Mouse (Mus musculus): ENCODE results near the gene Ggt6. TPM values are rescaled to one million over a fixed set of nuclear protein-coding genes. Genes with fewer than 3 reads are reported as not detected.

The Ggt6 gene
- total and polyA plus RNA-seq, 3 experiments = 0.13 to 0.19 TPM; not detected in 1

GRCm38 (mm10) chr11:72425201-72425600 lies 10.1 kb upstream of the Ggt6 start:
- H3K36me3 ChIP-seq (replicated peaks in 1 of 2; ENCODE audit: control insufficient read depth in 1 of 2, insufficient read depth in 1 of 2, low read length in 1 of 2) = no peaks in the 10 kb centered on the region
- peaks cover 13% of the 10 kb centered on the region for H3K27me3 ChIP-seq (replicated peaks)
- in situ Hi-C loops (cut with MboI; ENCODE audit: low pct_ligation_motif_present, low pct_unique_long_range_greater_than_20kb, low sequenced_read_pairs) (loop anchor here (25.0 kb wide), 1 partner anchor 587 kb away; the partner anchor contains the start of gene Camkk1), dilution Hi-C loops (cut with MboI; ENCODE audit: extremely low pct_ligation_motif_present, extremely low pct_unique_long_range_greater_than_20kb, low sequenced_read_pairs) (no loop called here)
- no peak for DNase-seq (ENCODE audit: extremely low read depth)
- no peak overlapping the region for H3K4me3 ChIP-seq (replicated peaks in 1 of 3; ENCODE audit: low read depth in 2 of 3, low read length in 2 of 3, poor library complexity in 1 of 3)
- peaks cover 12% of the 10 kb centered on the region for H3K9me3 ChIP-seq (replicated peaks; ENCODE audit: low read length)
- H3K4me2 ChIP-seq (ENCODE audit: insufficient read depth, low read depth, poor library complexity, severe bottlenecking) = no peak overlapping the region
- H3K79me2 ChIP-seq (replicated peaks; ENCODE audit: control insufficient read depth, extremely low read depth, insufficient read depth, poor library complexity, severe bottlenecking) = no peaks in the 10 kb centered on the region
- H3K4me1 ChIP-seq (ENCODE audit: control insufficient read depth in 1 of 2, insufficient read depth in 2 of 2) = peaks cover 0 to 11% of the 10 kb centered on the region in 2 experiments; a peak in 2 of 4 replicates
- TF ChIP-seq NELFE (IDR thresholded peaks at IDR 0.05; ENCODE audit: low read depth, low read length) = no peak
- TF ChIP-seq RCOR1 (conservative IDR thresholded peaks at IDR 0.05; ENCODE audit: low read depth, low read length) = no peak
- no peak for TF ChIP-seq PAX5 (IDR thresholded peaks at IDR 0.05; ENCODE audit: low read length)
- no peak for TF ChIP-seq NRF1 (IDR thresholded peaks at IDR 0.05; ENCODE audit: low read depth, low read length)
- TF ChIP-seq ETS1 (conservative IDR thresholded peaks at IDR 0.05; ENCODE audit: low read depth, low read length) = no peak
- TF ChIP-seq ZMIZ1 (IDR thresholded peaks at IDR 0.05; ENCODE audit: low read depth, low read length) = no peak
- no peak for TF ChIP-seq USF2 (conservative IDR thresholded peaks at IDR 0.05; ENCODE audit: low read depth, low read length)
- TF ChIP-seq TCF12 (IDR thresholded peaks at IDR 0.05; ENCODE audit: low read depth, low read length) = no peak
- no peak for TF ChIP-seq HCFC1 (IDR thresholded peaks at IDR 0.05; ENCODE audit: low read depth, low read length)
- no peak for TF ChIP-seq KAT2A (IDR thresholded peaks at IDR 0.05; ENCODE audit: insufficient replicate concordance, low read length)
- no peak for TF ChIP-seq EP300 (IDR thresholded peaks at IDR 0.05; ENCODE audit: low read length)
- no peak for TF ChIP-seq E2F4 (IDR thresholded peaks at IDR 0.05; ENCODE audit: insufficient replicate concordance, low read depth, low read length)
- no peak for TF ChIP-seq MAZ (IDR thresholded peaks at IDR 0.05; ENCODE audit: low read depth, low read length)
- no peak for TF ChIP-seq GABPA (IDR thresholded peaks at IDR 0.05; ENCODE audit: insufficient replicate concordance, low read depth, low read length)
- TF ChIP-seq POLR2AphosphoS2 (IDR thresholded peaks at IDR 0.05; ENCODE audit: low read depth, low read length) = no peak
- TF ChIP-seq CHD2 (IDR thresholded peaks at IDR 0.05; ENCODE audit: low read length) = no peak
- TF ChIP-seq RAD21 (IDR thresholded peaks at IDR 0.05; ENCODE audit: low read depth, low read length) = no peak
- TF ChIP-seq JUND (conservative IDR thresholded peaks at IDR 0.05; ENCODE audit: low read depth, low read length) = no peak
- TF ChIP-seq MYC (IDR thresholded peaks at IDR 0.05; ENCODE audit: low read depth, low read length) = no peak
- H3K9ac ChIP-seq (ENCODE audit: insufficient read depth, low read depth) = no peak overlapping the region
- H3K27ac ChIP-seq (ENCODE audit: insufficient read depth, low read depth) = no peak overlapping the region

- Histone ChIP-seq H3K4me2 (ENCODE audit: insufficient read depth, low read depth, poor library complexity, severe bottlenecking) (no peak overlapping the region), H3K36me3 (replicated peaks in 1 of 2; ENCODE audit: control insufficient read depth in 1 of 2, insufficient read depth in 1 of 2, low read length in 1 of 2) (no peaks in the 10 kb centered on the region), H3K9ac (ENCODE audit: insufficient read depth, low read depth) (no peak overlapping the region), H3K27me3 (replicated peaks) (peaks cover 13% of the 10 kb centered on the region), H3K4me3 (replicated peaks in 1 of 3; ENCODE audit: low read depth in 2 of 3, low read length in 2 of 3, poor library complexity in 1 of 3) (no peak overlapping the region), H3K4me1 (ENCODE audit: control insufficient read depth in 1 of 2, insufficient read depth in 2 of 2) (peaks cover 0 to 6% of the 10 kb centered on the region in 2 experiments; a peak in 2 of 4 replicates), H3K27ac (ENCODE audit: insufficient read depth, low read depth) (no peak overlapping the region), H3K79me2 (replicated peaks; ENCODE audit: control insufficient read depth, extremely low read depth, insufficient read depth, poor library complexity, severe bottlenecking) (no peaks in the 10 kb centered on the region), H3K9me3 (replicated peaks; ENCODE audit: low read length) (peaks cover 12% of the 10 kb centered on the region)
- DNase-seq (ENCODE audit: extremely low read depth) = no peak
- in situ Hi-C loops (cut with MboI; ENCODE audit: low pct_ligation_motif_present, low pct_unique_long_range_greater_than_20kb, low sequenced_read_pairs) = loop anchor here (25.0 kb wide), 1 partner anchor 585 kb away; the partner anchor contains the start of gene Camkk1
- dilution Hi-C loops (cut with MboI; ENCODE audit: extremely low pct_ligation_motif_present, extremely low pct_unique_long_range_greater_than_20kb, low sequenced_read_pairs) = no loop called here
- TF ChIP-seq SIN3A (IDR thresholded peaks at IDR 0.05; ENCODE audit: low read length) = no peak
- peak; percentile 44 for TF ChIP-seq SMC3 (IDR thresholded peaks at IDR 0.05; ENCODE audit: low read depth, low read length)
- TF ChIP-seq ZC3H11A (IDR thresholded peaks at IDR 0.05; ENCODE audit: low read depth, low read length) = no peak
- TF ChIP-seq EP300 (IDR thresholded peaks at IDR 0.05; ENCODE audit: low read length) = no peak
- TF ChIP-seq CTCF (conservative IDR thresholded peaks at IDR 0.05 in 1 of 2, IDR thresholded peaks at IDR 0.05 in 1 of 2; ENCODE audit: low read depth in 2 of 2, low read length in 2 of 2) = peak; percentile 24 to 57; a peak in 2 of 4 replicates
- TF ChIP-seq POLR2A (IDR thresholded peaks at IDR 0.05; ENCODE audit: low read depth, low read length) = no peak
- TF ChIP-seq GABPA (IDR thresholded peaks at IDR 0.05; ENCODE audit: insufficient replicate concordance, low read depth, low read length) = no peak
- no peak for TF ChIP-seq TBP (conservative IDR thresholded peaks at IDR 0.05; ENCODE audit: low read depth, low read length)
- TF ChIP-seq RAD21 (IDR thresholded peaks at IDR 0.05; ENCODE audit: low read depth, low read length) = peak; percentile 43
These were observed 8.4 kb upstream of the Ggt6 start for GRCm38 (mm10) chr11:72426884-72427283.
